Mouse (Mus musculus) lung, postnatal 0 days (tissue): ENCODE data around the gene Lrrc57. TPM values are rescaled to one million over a fixed set of nuclear protein-coding genes. Genes with fewer than 3 reads are reported as not detected.

ENCODE experiments used
- ATAC-seq: fragments of 200-750 bp; cut with Nextera tagmentation; 2 replicates; pipeline ENCODE4 v1.8.0; 2017; ENCODE audit warnings: moderate library complexity
- DNase-seq: peaks from one replicate; pipeline ENCODE4 v3.0.0-alpha.2; 2016; ENCODE audit warnings: low spot score
- H3K27ac ChIP-seq: fragments of 300-500 bp; sonication (generic); 2 replicates; pipeline ENCODE4 v1.5.1; 2014; ENCODE audit warnings: antibody characterized with exemption, mild to moderate bottlenecking, low read length, mixed read lengths
- H3K27me3 ChIP-seq: fragments of 300-500 bp; sonication (generic); replicated peaks from 2 replicates; pipeline ENCODE4 v1.6.1; 2014; ENCODE audit warnings: low read length, mixed read lengths; ENCODE audit not compliant: insufficient read depth
- H3K36me3 ChIP-seq: fragments of 300-500 bp; sonication (generic); 2 replicates; pipeline ENCODE4 v1.6.1; 2014; ENCODE audit warnings: low read length, mixed read lengths; ENCODE audit not compliant: insufficient read depth
- H3K4me1 ChIP-seq: fragments of 300-500 bp; sonication (generic); 2 replicates; pipeline ENCODE4 v1.6.1; 2014; ENCODE audit warnings: antibody characterized with exemption, low read depth, low read length, mixed read lengths; ENCODE audit not compliant: insufficient read depth
- H3K4me2 ChIP-seq: fragments of 300-500 bp; sonication (generic); replicated peaks from 2 replicates; pipeline ENCODE4 v1.6.1; 2014; ENCODE audit warnings: low read depth, mild to moderate bottlenecking, low read length, moderate library complexity, mixed read lengths
- H3K4me3 ChIP-seq: fragments of 300-500 bp; sonication (generic); 2 replicates; pipeline ENCODE4 v1.5.1; 2014; ENCODE audit warnings: low read depth, low read length
- H3K9ac ChIP-seq: fragments of 300-500 bp; sonication (generic); replicated peaks from 2 replicates; pipeline ENCODE4 v1.6.1; 2014; ENCODE audit warnings: low read depth, mild to moderate bottlenecking
- H3K9me3 ChIP-seq: fragments of 300-500 bp; sonication (generic); 2 replicates; pipeline ENCODE4 v1.6.1; 2016; ENCODE audit warnings: low read length, mixed read lengths
- CTCF ChIP-seq: IDR thresholded peaks from 2 replicates; pipeline ENCODE4 v1.5.1; 2016; ENCODE audit warnings: antibody characterized with exemption, mild to moderate bottlenecking
- EP300 ChIP-seq: IDR thresholded peaks from 2 replicates; pipeline ENCODE4 v1.6.1; 2016; ENCODE audit warnings: antibody characterized with exemption, mild to moderate bottlenecking, control low read depth
- WGBS: fragments of 180-500 bp; shearing (Covaris S2); extraction: QIAGEN DNeasy Blood & Tissue Kit; methylation state at CpG from one replicate; pipeline ENCODE4 v1.1.7; 2014; 5-methylcytosine and 5-hydroxymethylcytosine counted together
- polyA plus RNA-seq: library from polyadenylated mRNA; unstranded; fragments of >200 nt; fragmentation: Nextera tagmentation; extraction: Ambion mirVana; gene quantifications from 2 replicates; pipeline ENCODE4 v1.2.1, GENCODE M21; 2015

Lrrc57 gene
- polyA plus RNA-seq, result 24.7 and 28.2 TPM in 2 replicates

GRCm38 (mm10) chr2:120608830-120609723 lies at the start of gene Lrrc57, which contains the start of gene Haus2:
TSS of gene Lrrc57 (minus strand) at chr2:120609520.
TSS of gene Haus2 (plus strand) at chr2:120609383.
- Histone ChIP-seq H3K36me3 (peaks cover 9% of the 10 kb centered on the region; the same call in 1 of the 2 replicates), H3K27ac (peak within 1 kb of the TSS; percentile 93), H3K27me3 (no peaks in the 10 kb centered on the region), H3K4me3 (peak within 1 kb of the TSS; percentile 79), H3K4me1 (peaks cover 3% of the 10 kb centered on the region; the same call in 1 of the 2 replicates), H3K4me2 (peak within 1 kb of the TSS; percentile 58), H3K9ac (peak within 1 kb of the TSS; percentile 65), H3K9me3 (no peaks in the 10 kb centered on the region)
- DNase-seq (peak; percentile 96), ATAC-seq (peak; percentile 98)
- WGBS, result 1% methylated on average over 52 of the region's 52 CpGs
- TF ChIP-seq CTCF, result peak; percentile 45
- no peak for TF ChIP-seq EP300

DNA sequence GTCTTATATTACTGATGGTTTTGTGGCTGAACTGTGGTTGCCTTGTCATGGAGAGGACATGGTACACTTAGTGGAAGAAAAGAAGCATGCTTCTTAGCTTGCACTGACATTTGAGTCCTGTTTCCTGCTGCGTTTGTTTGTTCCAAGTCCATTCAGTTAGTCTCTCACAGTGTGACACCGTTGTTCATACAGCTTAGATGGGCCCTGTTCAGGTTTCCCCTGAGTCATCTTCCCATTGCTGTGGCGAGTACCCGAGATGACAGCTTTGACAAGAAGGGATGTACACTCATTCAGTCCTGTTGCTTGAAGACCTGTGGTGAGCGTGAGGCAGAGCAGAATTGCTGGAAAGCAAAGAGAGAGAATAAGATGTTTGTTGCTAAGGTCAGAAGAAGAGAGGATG lies 49.2 kb upstream of the Lrrc57 start:
- no peak for DNase-seq
- no peak for TF ChIP-seq EP300
- no peak for TF ChIP-seq CTCF
- 59% methylated on average over 5 of the region's 5 CpGs for WGBS
- Histone ChIP-seq H3K36me3 (no peaks in the 10 kb centered on the region), H3K4me1 (peaks cover 6% of the 10 kb centered on the region; the same call in 1 of the 2 replicates), H3K4me3 (no peak overlapping the region), H3K9ac (no peak overlapping the region), H3K27ac (no peak overlapping the region), H3K4me2 (no peak overlapping the region), H3K9me3 (no peaks in the 10 kb centered on the region), H3K27me3 (no peaks in the 10 kb centered on the region)
- no peak for ATAC-seq

DNA sequence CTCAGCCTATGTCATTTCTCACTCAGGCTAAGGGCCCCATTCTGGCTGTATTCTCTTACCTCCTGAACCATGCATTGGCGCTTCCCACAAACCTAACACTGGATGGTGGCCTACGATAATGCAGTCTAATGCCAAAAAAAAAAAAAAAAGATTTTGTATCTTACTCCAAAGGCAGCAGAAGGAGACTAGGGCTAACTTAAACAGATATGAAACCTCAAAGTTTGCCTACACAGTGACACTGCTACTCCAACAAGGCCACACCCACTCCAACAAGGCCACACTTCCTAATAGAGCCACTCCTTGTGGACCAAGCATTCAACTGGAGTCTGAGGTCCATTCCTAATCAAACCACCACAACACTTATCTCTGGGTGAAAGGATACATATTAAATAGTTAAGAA lies 47.4 kb upstream of the Lrrc57 start:
- H3K4me1 ChIP-seq, result peaks cover 13% of the 10 kb centered on the region; the same call in 1 of the 2 replicates
- no peak overlapping the region for H3K9ac ChIP-seq
- H3K27ac ChIP-seq, result no peak overlapping the region
- ATAC-seq, result no peak
- H3K9me3 ChIP-seq, result no peaks in the 10 kb centered on the region
- 90% methylated on average over 2 of the region's 2 CpGs for WGBS
- no peaks in the 10 kb centered on the region for H3K27me3 ChIP-seq
- H3K4me3 ChIP-seq, result no peak overlapping the region
- H3K36me3 ChIP-seq, result no peaks in the 10 kb centered on the region
- DNase-seq, result no peak
- no peak overlapping the region for H3K4me2 ChIP-seq
- TF ChIP-seq EP300 (no peak), CTCF (no peak)

DNA sequence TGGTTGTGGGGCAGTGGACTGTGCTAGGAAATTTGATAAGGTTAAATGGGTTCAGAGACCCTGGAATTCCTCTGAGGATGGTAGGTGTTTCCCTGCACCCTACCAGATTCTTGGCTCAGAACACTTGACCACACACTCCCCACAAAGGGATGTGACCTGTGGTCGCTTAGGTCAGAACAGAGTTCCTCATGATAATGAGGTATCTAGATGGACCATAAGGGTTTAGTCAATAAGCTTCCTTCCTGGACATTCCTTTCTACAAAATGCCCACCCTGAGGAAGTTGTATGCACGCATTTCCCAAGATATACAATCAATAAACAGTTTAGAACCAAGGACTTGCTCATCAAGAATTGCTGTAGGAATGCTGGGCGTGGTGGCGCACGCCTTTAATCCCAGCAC lies 46.6 kb upstream of the Lrrc57 start:
- 65% methylated on average over 5 of the region's 5 CpGs for WGBS
- no peaks in the 10 kb centered on the region for H3K9me3 ChIP-seq
- ATAC-seq (peak; percentile 11; the same call in 1 of the 2 replicates), DNase-seq (no peak)
- no peaks in the 10 kb centered on the region for H3K27me3 ChIP-seq
- no peak overlapping the region for H3K9ac ChIP-seq
- no peak overlapping the region for H3K27ac ChIP-seq
- H3K4me2 ChIP-seq, result no peak overlapping the region
- H3K4me3 ChIP-seq, result no peak overlapping the region
- no peaks in the 10 kb centered on the region for H3K36me3 ChIP-seq
- peaks cover 13% of the 10 kb centered on the region; the same call in 1 of the 2 replicates for H3K4me1 ChIP-seq
- no peak for TF ChIP-seq CTCF
- peak; percentile 84 for TF ChIP-seq EP300

- Histone ChIP-seq H3K36me3 (no peaks in the 10 kb centered on the region), H3K4me2 (no peak overlapping the region), H3K27me3 (no peaks in the 10 kb centered on the region), H3K9ac (no peak overlapping the region), H3K9me3 (no peaks in the 10 kb centered on the region), H3K4me3 (no peak overlapping the region), H3K27ac (no peak overlapping the region), H3K4me1 (peaks cover 10% of the 10 kb centered on the region; the same call in 1 of the 2 replicates)
- WGBS, result 81% methylated on average over 2 of the region's 2 CpGs
- TF ChIP-seq EP300 (no peak), CTCF (peak; percentile 15; the same call in 1 of the 2 replicates)
- ATAC-seq (no peak), DNase-seq (no peak)
Observed at GRCm38 (mm10) chr2:120654693-120655092, 45.4 kb upstream of the Lrrc57 start.

DNA sequence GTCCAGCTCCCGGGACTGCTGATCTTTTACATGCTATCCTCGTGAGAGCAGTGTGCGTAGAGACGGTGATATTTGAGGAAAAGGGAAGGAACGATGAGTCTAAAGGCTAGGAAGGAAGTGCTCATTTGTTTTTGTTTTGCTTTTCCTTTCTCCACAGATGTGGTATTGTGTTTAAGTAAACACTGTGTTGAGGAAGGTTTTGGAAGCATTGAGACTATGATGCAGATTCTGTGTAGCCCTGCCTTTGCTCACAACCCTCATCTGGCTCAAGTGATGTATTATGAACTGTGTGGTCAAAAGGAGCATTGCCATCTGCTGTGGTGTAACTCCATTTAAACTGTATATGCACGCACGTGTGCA lies 43.6 kb upstream of the Lrrc57 start:
- TF ChIP-seq CTCF (no peak), EP300 (peak; percentile 87)
- H3K4me1 ChIP-seq, result peaks cover 7% of the 10 kb centered on the region; the same call in 1 of the 2 replicates
- H3K4me2 ChIP-seq, result peak overlapping the region; percentile 25
- 48% methylated on average over 7 of the region's 7 CpGs for WGBS
- H3K9me3 ChIP-seq, result no peaks in the 10 kb centered on the region
- H3K27ac ChIP-seq, result peak overlapping the region; percentile 80
- no peaks in the 10 kb centered on the region for H3K36me3 ChIP-seq
- H3K9ac ChIP-seq, result no peak overlapping the region
- ATAC-seq, result peak; percentile 79
- H3K4me3 ChIP-seq, result no peak overlapping the region
- no peaks in the 10 kb centered on the region for H3K27me3 ChIP-seq
- DNase-seq, result peak; percentile 68
